Mouse (Mus musculus): ENCODE measurements around the gene Pparg.

GRCm38 (mm10) chr6:115489831-115490230 is 129.1 kb downstream of the Pparg start:
- no peak for TF ChIP-seq CTCF (IDR thresholded peaks at IDR 0.05; ENCODE audit: low read depth)
- TF ChIP-seq EP300 (IDR thresholded peaks at IDR 0.05; ENCODE audit: low read depth) = no peak
